Mouse (Mus musculus): ENCODE results near the gene Lpp. TPM values are rescaled to one million over a fixed set of nuclear protein-coding genes. Genes with fewer than 3 reads are reported as not detected.

The Lpp gene
- total and polyA plus RNA-seq, 3 experiments, result 0.64 to 1.2 (median 0.68) TPM

- dilution Hi-C loops (cut with MboI; ENCODE audit: extremely low pct_ligation_motif_present, extremely low pct_unique_long_range_greater_than_20kb, low sequenced_read_pairs), result no loop called here
- no peaks in the 10 kb centered on the region for H3K79me2 ChIP-seq (replicated peaks; ENCODE audit: control insufficient read depth, extremely low read depth, insufficient read depth, poor library complexity, severe bottlenecking)
- no peak overlapping the region for H3K9ac ChIP-seq (ENCODE audit: insufficient read depth, low read depth)
- no peak for DNase-seq (ENCODE audit: extremely low read depth)
- in situ Hi-C loops (cut with MboI; ENCODE audit: low pct_ligation_motif_present, low pct_unique_long_range_greater_than_20kb, low sequenced_read_pairs), result no loop called here
- no peaks in the 10 kb centered on the region for H3K36me3 ChIP-seq (replicated peaks in 1 of 2; ENCODE audit: control insufficient read depth in 1 of 2, insufficient read depth in 1 of 2, low read length in 1 of 2)
- H3K4me1 ChIP-seq (ENCODE audit: control insufficient read depth in 1 of 2, insufficient read depth in 2 of 2), result peaks cover 0 to 3% of the 10 kb centered on the region in 2 experiments; a peak in 1 of 4 replicates
- no peaks in the 10 kb centered on the region for H3K9me3 ChIP-seq (replicated peaks; ENCODE audit: low read length)
- no peak overlapping the region for H3K4me3 ChIP-seq (replicated peaks in 1 of 3; ENCODE audit: low read depth in 2 of 3, low read length in 2 of 3, poor library complexity in 1 of 3)
- TF ChIP-seq NRF1 (IDR thresholded peaks at IDR 0.05; ENCODE audit: low read depth, low read length) (no peak), TBP (conservative IDR thresholded peaks at IDR 0.05; ENCODE audit: low read depth, low read length) (no peak), MAZ (IDR thresholded peaks at IDR 0.05; ENCODE audit: low read depth, low read length) (no peak), KAT2A (IDR thresholded peaks at IDR 0.05; ENCODE audit: insufficient replicate concordance, low read length) (no peak), CTCF (conservative IDR thresholded peaks at IDR 0.05 in 1 of 2, IDR thresholded peaks at IDR 0.05 in 1 of 2; ENCODE audit: low read depth in 2 of 2, low read length in 2 of 2) (no peak), IRF4 (IDR thresholded peaks at IDR 0.05; ENCODE audit: low read depth, low read length) (no peak), E2F4 (IDR thresholded peaks at IDR 0.05; ENCODE audit: insufficient replicate concordance, low read depth, low read length) (no peak), NELFE (IDR thresholded peaks at IDR 0.05; ENCODE audit: low read depth, low read length) (no peak), ZKSCAN1 (IDR thresholded peaks at IDR 0.05; ENCODE audit: borderline replicate concordance, low read depth, low read length) (no peak), SMC3 (IDR thresholded peaks at IDR 0.05; ENCODE audit: low read depth, low read length) (no peak), PAX5 (IDR thresholded peaks at IDR 0.05; ENCODE audit: low read length) (no peak), ETS1 (conservative IDR thresholded peaks at IDR 0.05; ENCODE audit: low read depth, low read length) (no peak)
- H3K27me3 ChIP-seq (replicated peaks), result no peaks in the 10 kb centered on the region
- H3K4me2 ChIP-seq (ENCODE audit: insufficient read depth, low read depth, poor library complexity, severe bottlenecking), result no peak overlapping the region
- H3K27ac ChIP-seq (ENCODE audit: insufficient read depth, low read depth), result no peak overlapping the region
These were observed 285.6 kb downstream of the Lpp start for GRCm38 (mm10) chr16:24678942-24679341.

DNA sequence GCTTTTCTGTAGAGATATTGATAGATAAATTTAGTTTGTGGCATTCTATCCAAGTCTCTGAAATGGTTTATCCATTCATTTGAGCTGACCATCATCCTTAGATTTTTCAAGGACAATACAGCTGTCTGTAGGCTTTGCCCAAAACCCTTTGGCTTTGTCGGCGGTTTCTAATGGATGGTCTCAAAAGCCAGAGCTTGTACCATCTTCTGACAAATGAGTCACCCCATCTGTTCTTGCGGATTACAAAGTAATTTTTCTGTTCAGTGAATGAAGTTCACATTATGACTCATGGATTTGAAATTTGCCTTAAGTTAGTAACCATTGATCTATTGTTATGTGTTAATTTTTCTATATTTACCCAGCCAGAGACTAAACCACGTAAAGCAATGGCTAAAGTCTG is 301.8 kb downstream of the Lpp start:
- Histone ChIP-seq H3K9ac (ENCODE audit: insufficient read depth, low read depth) (no peak overlapping the region), H3K27me3 (replicated peaks) (no peaks in the 10 kb centered on the region), H3K27ac (ENCODE audit: insufficient read depth, low read depth) (no peak overlapping the region), H3K79me2 (replicated peaks; ENCODE audit: control insufficient read depth, extremely low read depth, insufficient read depth, poor library complexity, severe bottlenecking) (no peaks in the 10 kb centered on the region), H3K9me3 (replicated peaks; ENCODE audit: low read length) (no peaks in the 10 kb centered on the region), H3K4me2 (ENCODE audit: insufficient read depth, low read depth, poor library complexity, severe bottlenecking) (no peak overlapping the region), H3K36me3 (replicated peaks in 1 of 2; ENCODE audit: control insufficient read depth in 1 of 2, insufficient read depth in 1 of 2, low read length in 1 of 2) (no peaks in the 10 kb centered on the region), H3K4me3 (replicated peaks in 1 of 3; ENCODE audit: low read depth in 2 of 3, low read length in 2 of 3, poor library complexity in 1 of 3) (no peak overlapping the region), H3K4me1 (ENCODE audit: control insufficient read depth in 1 of 2, insufficient read depth in 2 of 2) (no peaks in the 10 kb centered on the region)
- in situ Hi-C loops (cut with MboI; ENCODE audit: low pct_ligation_motif_present, low pct_unique_long_range_greater_than_20kb, low sequenced_read_pairs), result no loop called here
- dilution Hi-C loops (cut with MboI; ENCODE audit: extremely low pct_ligation_motif_present, extremely low pct_unique_long_range_greater_than_20kb, low sequenced_read_pairs), result no loop called here
- TF ChIP-seq HCFC1 (IDR thresholded peaks at IDR 0.05; ENCODE audit: low read depth, low read length) (no peak), ETS1 (conservative IDR thresholded peaks at IDR 0.05; ENCODE audit: low read depth, low read length) (no peak), EP300 (IDR thresholded peaks at IDR 0.05; ENCODE audit: low read length) (no peak), RAD21 (IDR thresholded peaks at IDR 0.05; ENCODE audit: low read depth, low read length) (no peak), JUND (conservative IDR thresholded peaks at IDR 0.05; ENCODE audit: low read depth, low read length) (no peak), MEF2A (IDR thresholded peaks at IDR 0.05; ENCODE audit: borderline replicate concordance, low read depth, low read length) (no peak), TCF12 (IDR thresholded peaks at IDR 0.05; ENCODE audit: low read depth, low read length) (no peak), CTCF (conservative IDR thresholded peaks at IDR 0.05 in 1 of 2, IDR thresholded peaks at IDR 0.05 in 1 of 2; ENCODE audit: low read depth in 2 of 2, low read length in 2 of 2) (no peak), UBTF (IDR thresholded peaks at IDR 0.05; ENCODE audit: low read depth, low read length) (no peak), NRF1 (IDR thresholded peaks at IDR 0.05; ENCODE audit: low read depth, low read length) (no peak), MAZ (IDR thresholded peaks at IDR 0.05; ENCODE audit: low read depth, low read length) (no peak), SMC3 (IDR thresholded peaks at IDR 0.05; ENCODE audit: low read depth, low read length) (no peak), KAT2A (IDR thresholded peaks at IDR 0.05; ENCODE audit: insufficient replicate concordance, low read length) (no peak), ZMIZ1 (IDR thresholded peaks at IDR 0.05; ENCODE audit: low read depth, low read length) (no peak), MAX (IDR thresholded peaks at IDR 0.05; ENCODE audit: low read length) (no peak), E2F4 (IDR thresholded peaks at IDR 0.05; ENCODE audit: insufficient replicate concordance, low read depth, low read length) (no peak), CHD2 (IDR thresholded peaks at IDR 0.05; ENCODE audit: low read length) (no peak)
- DNase-seq (ENCODE audit: extremely low read depth), result no peak

Data from CH12.LX (cell line).